Mouse (Mus musculus) c-Kit-negative CD71-positive TER-119-positive erythroid progenitor cells, embryonic 14.5 days (primary cell): Measurements from ENCODE around the gene Ggt6.

ENCODE experiments used
- DNase-seq: peaks from one replicate; pipeline ENCODE4 v3.0.0-alpha.2; 2013; ENCODE audit warnings: low read depth, low spot score

Ggt6 gene

GRCm38 (mm10) chr11:72473540-72473939 is 38.2 kb downstream of the Ggt6 start:
- no peak for DNase-seq

- no peak for DNase-seq
Measured at GRCm38 (mm10) chr11:72474926-72475325, 39.6 kb downstream of the Ggt6 start.

GRCm38 (mm10) chr11:72475408-72475807 is 40.1 kb downstream of the Ggt6 start:
- DNase-seq: no peak

GRCm38 (mm10) chr11:72476074-72476625 is 40.8 kb downstream of the Ggt6 start:
- no peak for DNase-seq

GRCm38 (mm10) chr11:72477182-72477581 is 41.9 kb downstream of the Ggt6 start:
- no peak for DNase-seq

GRCm38 (mm10) chr11:72477653-72478052 is 42.3 kb downstream of the Ggt6 start:
- DNase-seq: no peak

- no peak for DNase-seq
Measured at GRCm38 (mm10) chr11:72478228-72478627, 42.9 kb downstream of the Ggt6 start.

GRCm38 (mm10) chr11:72479499-72479898 is 44.2 kb downstream of the Ggt6 start:
- DNase-seq: no peak

GRCm38 (mm10) chr11:72481313-72481712 is 46.0 kb downstream of the Ggt6 start:
- DNase-seq: no peak

- peak; percentile 12 for DNase-seq
Measured at GRCm38 (mm10) chr11:72481952-72482351, 46.6 kb downstream of the Ggt6 start.

- no peak for DNase-seq
Measured at GRCm38 (mm10) chr11:72484549-72484948, 49.2 kb downstream of the Ggt6 start.

GRCm38 (mm10) chr11:72485157-72485556 is 49.8 kb downstream of the Ggt6 start:
- no peak for DNase-seq

GRCm38 (mm10) chr11:72485960-72486359 is 50.6 kb downstream of the Ggt6 start:
- no peak for DNase-seq

GRCm38 (mm10) chr11:72487171-72487570 is 51.8 kb downstream of the Ggt6 start:
- DNase-seq: no peak

- DNase-seq: no peak
Measured at GRCm38 (mm10) chr11:72487739-72488138, 52.4 kb downstream of the Ggt6 start.
